Mouse (Mus musculus): ENCODE results near the gene Gm26602. TPM values are rescaled to one million over a fixed set of nuclear protein-coding genes. Genes with fewer than 3 reads are reported as not detected.

Gene Gm26602
- polyA plus RNA-seq, 1 experiment from 2014 or later, result 5.7 TPM

GRCm38 (mm10) chr10:79897316-79898245 is 13.1 kb upstream of the Gm26602 start:
- WGBS (ENCODE audit: missing documents), result 76% methylated on average over 20 of the region's 20 CpGs
- no peak overlapping the region for H3K27ac ChIP-seq
- no peaks in the 10 kb centered on the region for H3K36me3 ChIP-seq (ENCODE audit: inconsistent target)
- no peak overlapping the region for H3K4me3 ChIP-seq (ENCODE audit: inconsistent target)
- no peaks in the 10 kb centered on the region for H3K79me2 ChIP-seq (ENCODE audit: inconsistent target)

GRCm38 (mm10) chr10:79900951-79901410 is 9.7 kb upstream of the Gm26602 start:
- no peak overlapping the region for H3K27ac ChIP-seq
- H3K36me3 ChIP-seq (ENCODE audit: inconsistent target), result 0 out of 2 replicates have a peak, but pooled peaks cover 10% of the 10 kb centered on the region
- 69% methylated on average over 2 of the region's 2 CpGs for WGBS (ENCODE audit: missing documents)
- no peak overlapping the region for H3K4me3 ChIP-seq (ENCODE audit: inconsistent target)
- no peaks in the 10 kb centered on the region for H3K79me2 ChIP-seq (ENCODE audit: inconsistent target)

- Histone ChIP-seq H3K4me3 (ENCODE audit: inconsistent target) (no peak overlapping the region), H3K79me2 (ENCODE audit: inconsistent target) (peaks cover 3% of the 10 kb centered on the region; the same call in 1 of the 2 replicates), H3K36me3 (ENCODE audit: inconsistent target) (peaks cover 14% of the 10 kb centered on the region; the same call in 1 of the 2 replicates), H3K27ac (no peak overlapping the region)
- 96% methylated on average over 9 of the region's 9 CpGs for WGBS (ENCODE audit: missing documents)
Observed at GRCm38 (mm10) chr10:79906712-79907111, 3.9 kb upstream of the Gm26602 start.

GRCm38 (mm10) chr10:79907415-79907814 is 3.2 kb upstream of the Gm26602 start:
- no peak overlapping the region for H3K4me3 ChIP-seq (ENCODE audit: inconsistent target)
- H3K36me3 ChIP-seq (ENCODE audit: inconsistent target), result peaks cover 20% of the 10 kb centered on the region; the same call in 1 of the 2 replicates
- WGBS (ENCODE audit: missing documents), result 97% methylated on average over 10 of the region's 10 CpGs
- H3K79me2 ChIP-seq (ENCODE audit: inconsistent target), result peaks cover 3% of the 10 kb centered on the region; the same call in 1 of the 2 replicates
- no peak overlapping the region for H3K27ac ChIP-seq

- WGBS (ENCODE audit: missing documents), result 1% methylated on average over 49 of the region's 52 CpGs
- Histone ChIP-seq H3K36me3 (ENCODE audit: inconsistent target) (peaks cover 20% of the 10 kb centered on the region; the same call in 1 of the 2 replicates), H3K4me3 (ENCODE audit: inconsistent target) (peak within 1 kb of the TSS; percentile 45), H3K27ac (peak within 1 kb of the TSS; percentile 71), H3K79me2 (ENCODE audit: inconsistent target) (peaks cover 3% of the 10 kb centered on the region; the same call in 1 of the 2 replicates)
Observed at GRCm38 (mm10) chr10:79908167-79909091, 2.2 kb upstream of the Gm26602 start, which contains the start of gene Med16. TSS of gene Med16 (minus strand) at chr10:79908923.

- Histone ChIP-seq H3K79me2 (ENCODE audit: inconsistent target) (peaks cover 3% of the 10 kb centered on the region; the same call in 1 of the 2 replicates), H3K36me3 (ENCODE audit: inconsistent target) (peaks cover 20% of the 10 kb centered on the region; the same call in 1 of the 2 replicates), H3K27ac (peak overlapping the region; percentile 71), H3K4me3 (ENCODE audit: inconsistent target) (peak overlapping the region; percentile 45; the same call in 1 of the 2 replicates)
- WGBS (ENCODE audit: missing documents), result 27% methylated on average over 14 of the region's 14 CpGs
Observed at GRCm38 (mm10) chr10:79909092-79909922, 1.3 kb upstream of the Gm26602 start.

- peaks cover 21% of the 10 kb centered on the region; the same call in 1 of the 2 replicates for H3K79me2 ChIP-seq (ENCODE audit: inconsistent target)
- 95% methylated on average over 20 of the region's 20 CpGs for WGBS (ENCODE audit: missing documents)
Observed at GRCm38 (mm10) chr10:79912412-79912811, 1.8 kb downstream of the Gm26602 start.

GRCm38 (mm10) chr10:79914131-79914947 is 3.7 kb downstream of the Gm26602 start:
- no peak overlapping the region for H3K4me3 ChIP-seq (ENCODE audit: inconsistent target)
- 63% methylated on average over 10 of the region's 11 CpGs for WGBS (ENCODE audit: missing documents)
- H3K36me3 ChIP-seq (ENCODE audit: inconsistent target), result peaks cover 10% of the 10 kb centered on the region; the same call in 1 of the 2 replicates
- H3K79me2 ChIP-seq (ENCODE audit: inconsistent target), result peaks cover 17% of the 10 kb centered on the region; the same call in 1 of the 2 replicates
- no peak overlapping the region for H3K27ac ChIP-seq

More at GRCm38 (mm10) chr10:79912412-79912811, 1.8 kb downstream of the Gm26602 start:
- Histone ChIP-seq H3K4me3 (ENCODE audit: inconsistent target) (no peak overlapping the region), H3K27ac (no peak overlapping the region), H3K36me3 (ENCODE audit: inconsistent target) (peaks cover 10% of the 10 kb centered on the region; the same call in 1 of the 2 replicates)

GRCm38 (mm10) chr10:79914948-79915596 is 4.4 kb downstream of the Gm26602 start:
- peaks cover 17% of the 10 kb centered on the region; the same call in 1 of the 2 replicates for H3K79me2 ChIP-seq (ENCODE audit: inconsistent target)
- 28% methylated on average over 7 of the region's 7 CpGs for WGBS (ENCODE audit: missing documents)
- H3K4me3 ChIP-seq (ENCODE audit: inconsistent target), result no peak overlapping the region
- no peak overlapping the region for H3K27ac ChIP-seq
- peaks cover 10% of the 10 kb centered on the region; the same call in 1 of the 2 replicates for H3K36me3 ChIP-seq (ENCODE audit: inconsistent target)

- peaks cover 17% of the 10 kb centered on the region; the same call in 1 of the 2 replicates for H3K79me2 ChIP-seq (ENCODE audit: inconsistent target)
- H3K27ac ChIP-seq, result peak overlapping the region; percentile 53
- WGBS (ENCODE audit: missing documents), result 11% methylated on average over 8 of the region's 8 CpGs
- peaks cover 10% of the 10 kb centered on the region; the same call in 1 of the 2 replicates for H3K36me3 ChIP-seq (ENCODE audit: inconsistent target)
- H3K4me3 ChIP-seq (ENCODE audit: inconsistent target), result peak overlapping the region; percentile 67
Observed at GRCm38 (mm10) chr10:79916081-79916480, 5.4 kb downstream of the Gm26602 start.

GRCm38 (mm10) chr10:79916808-79917531 is 6.3 kb downstream of the Gm26602 start, which contains the start of gene Kiss1r:
TSS of gene Kiss1r (plus strand) at chr10:79916971.
- WGBS (ENCODE audit: missing documents), result 3% methylated on average over 40 of the region's 42 CpGs

More at GRCm38 (mm10) chr10:79916808-79917531, 6.3 kb downstream of the Gm26602 start, which contains the start of gene Kiss1r:
- H3K79me2 ChIP-seq (ENCODE audit: inconsistent target), result peaks cover 17% of the 10 kb centered on the region; the same call in 1 of the 2 replicates
- peaks cover 4% of the 10 kb centered on the region; the same call in 1 of the 2 replicates for H3K36me3 ChIP-seq (ENCODE audit: inconsistent target)
- peak within 1 kb of the TSS; percentile 53 for H3K27ac ChIP-seq
- H3K4me3 ChIP-seq (ENCODE audit: inconsistent target), result peak within 1 kb of the TSS; percentile 67
